In genomic region chr5:142431811-142432434, GRCm38 (mm10) we compare ENCODE assay signal across 11 mouse cellular contexts. TPM values are rescaled to one million over a fixed set of nuclear protein-coding genes. Genes with fewer than 3 reads are reported as not detected.
DNase-seq lines count a peak whose midpoint lies in the region; TF ChIP-seq lines count a peak whose summit lies in the region.
"Had no signal": no experiment of that assay in that cellular context is flagged by ENCODE, and none has a peak within 500 bp of the region (broad histone marks: within the 10 kb centered on the region; RNA-seq: fewer than 3 reads in every experiment).

No protein-coding gene starts in this region.

- H3K4me1 ChIP-seq in cerebellum, adult 2 months (ENCODE audit: control insufficient read depth, insufficient read depth, low read length): peaks cover 41% of the 10 kb centered on the region

- no peak for TF ChIP-seq POLR2A in cerebellum, adult 2 months (IDR thresholded peaks at IDR 0.05; ENCODE audit: borderline replicate concordance, insufficient read depth, low read length)

- 64% methylated on average over 9 of the region's 9 CpGs for WGBS in cerebellum, adult 2 months

- no peak overlapping the region for H3K4me3 ChIP-seq in left cerebral cortex, adult 2 months
- no peak overlapping the region for H3K4me3 ChIP-seq in cerebellum, adult 2 months (replicated peaks; ENCODE audit: insufficient read depth, low read depth, low read length)
- H3K4me3 ChIP-seq: embryonic facial prominence, embryonic 13.5 days; heart, adult 2 months; limb, embryonic 12.5 days had no signal

- intact Hi-C loops in left cerebral cortex, adult 2 months (cut with DNase I): no loop called here
- intact Hi-C loops in left cerebral cortex, postnatal 25 days (cut with DNase I): no loop called here
- intact Hi-C loops in gastrocnemius, postnatal 36 days (cut with DNase I): no loop called here

- H3K27me3 ChIP-seq in cerebellum, adult 2 months (ENCODE audit: control insufficient read depth, insufficient read depth, low read length): no peaks in the 10 kb centered on the region
- H3K27me3 ChIP-seq: embryonic facial prominence, embryonic 13.5 days; limb, embryonic 12.5 days had no signal

- H3K27ac ChIP-seq in left cerebral cortex, adult 2 months: peak overlapping the region; percentile 72
- no peak overlapping the region for H3K27ac ChIP-seq in cerebellum, adult 2 months (ENCODE audit: insufficient read depth, low read length)
- H3K27ac ChIP-seq: heart, adult 2 months had no signal

- DNase-seq in adrenal gland, postnatal 14 days: peak; percentile 63
- no peak for DNase-seq in adrenal gland, adult 8-10 months
- DNase-seq in left cerebral cortex, adult 2 months (ENCODE audit: extremely low spot score in 1 of 2, low spot score in 2 of 2): no peak
- DNase-seq in left cerebral cortex, postnatal 25 days (ENCODE audit: low spot score in 2 of 2): no peak
- DNase-seq in gastrocnemius, postnatal 36 days: peak; percentile 43 to 65
- peak; percentile 48 to 67 for DNase-seq in lung, postnatal 4 days
- no peak for DNase-seq in thymus, postnatal 0 days (ENCODE audit: low spot score)
- DNase-seq in cerebellum, adult 2 months: no peak

- no peak for TF ChIP-seq CTCF in left cerebral cortex, adult 2 months (IDR thresholded peaks at IDR 0.05)
- TF ChIP-seq CTCF in cerebellum, adult 2 months (IDR thresholded peaks at IDR 0.05; ENCODE audit: borderline replicate concordance, insufficient read depth, low read depth, low read length): no peak

RNA-seq across cellular contexts. Expression of gene Foxk1, which starts 30.6 kb away (rescaled TPM):
- 20.2 and 26.4 TPM in 2 replicates for total RNA-seq in adrenal gland, postnatal 14 days (2021)
- 10 to 100 TPM; 24.8 to 30.9 (median 28.3) TPM for total RNA-seq in adrenal gland, adult 8-10 months (2022)
- 10 to 100 TPM; 40.4 to 46.1 TPM for total RNA-seq in left cerebral cortex, adult 2 months (2021)
- 10 to 100 TPM; 38.7 to 40.5 TPM for total RNA-seq in left cerebral cortex, postnatal 25 days (2021)
- total RNA-seq in gastrocnemius, postnatal 36 days (2021): 10 to 100 TPM; 12.5 to 14.5 TPM
- 2.9 and 5.1 TPM in 2 replicates for polyA plus RNA-seq in thymus, postnatal 0 days (2015; fragmentation: Nextera tagmentation; extraction: Ambion mirVana)
- polyA plus RNA-seq in cerebellum, adult 2 months (2012; rRNA removed): 14.2 and 15.4 TPM in 2 replicates

RNA-seq across cellular contexts. Expression of gene Ap5z1, which starts 31.8 kb away (rescaled TPM):
- total RNA-seq in adrenal gland, postnatal 14 days (2021): 12.5 and 15.7 TPM in 2 replicates
- total RNA-seq in adrenal gland, adult 8-10 months (2022): 10 to 100 TPM; 18.4 to 36.8 (median 26.5) TPM
- total RNA-seq in left cerebral cortex, adult 2 months (2021): 10 to 100 TPM; 22.2 to 22.6 TPM
- total RNA-seq in left cerebral cortex, postnatal 25 days (2021): 10 to 100 TPM; 19.0 TPM
- total RNA-seq in gastrocnemius, postnatal 36 days (2021): 1 to 10 TPM; 3.4 to 4.2 TPM
- 8.1 and 9.3 TPM in 2 replicates for polyA plus RNA-seq in thymus, postnatal 0 days (2015; fragmentation: Nextera tagmentation; extraction: Ambion mirVana)
- polyA plus RNA-seq in cerebellum, adult 2 months (2012; rRNA removed): 30.3 and 32.7 TPM in 2 replicates

Comparison
In these comparisons a context has a peak if more than half of its experiments do, and no peak if none do; other contexts are left out.
1. DNase-seq: peak in adrenal gland, postnatal 14 days (single experiment), gastrocnemius, postnatal 36 days (2 of 2) and lung, postnatal 4 days (2 of 2); none in adrenal gland, adult 8-10 months (single experiment), left cerebral cortex, adult 2 months (0 of 2), left cerebral cortex, postnatal 25 days (0 of 2), thymus, postnatal 0 days (single experiment) and cerebellum, adult 2 months (0 of 2).